Mouse (Mus musculus): ENCODE results near the gene Pdgfb. TPM values are rescaled to one million over a fixed set of nuclear protein-coding genes. Genes with fewer than 3 reads are reported as not detected.

Gene Pdgfb
- polyA plus RNA-seq, 1 experiment from 2014 or later = 5.8 TPM

DNA sequence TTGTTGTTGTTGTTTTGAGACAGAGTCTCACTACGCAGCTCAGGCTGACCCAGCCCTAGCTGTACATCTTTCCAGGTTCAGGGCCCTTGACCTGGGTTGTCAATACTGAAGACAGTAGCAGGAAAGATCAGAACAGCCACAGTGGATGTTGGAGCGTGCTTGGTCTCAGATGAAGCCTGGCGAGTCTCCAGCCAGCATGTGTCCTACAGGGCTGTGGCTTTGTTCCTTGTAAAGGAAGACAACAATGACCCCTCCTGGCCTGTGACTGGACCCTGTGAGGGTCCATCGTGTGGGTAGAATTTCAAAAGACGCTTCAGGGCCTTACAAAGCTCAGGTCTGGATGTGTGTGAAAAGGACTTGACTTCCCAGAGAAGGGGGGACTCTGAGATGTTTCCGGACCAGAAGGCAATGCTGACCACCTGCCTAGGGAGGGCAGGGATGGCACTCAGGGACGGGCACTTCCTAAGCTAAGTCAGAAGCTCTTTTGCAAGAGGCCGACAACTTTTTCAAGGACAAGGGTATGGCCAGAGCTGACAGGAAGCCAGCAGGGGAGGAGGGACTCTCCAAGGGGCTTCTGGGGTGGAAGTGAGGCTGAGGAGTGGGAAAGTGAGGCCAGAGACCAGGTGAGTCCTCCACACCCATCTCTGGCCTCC, 38.7 kb upstream of the Pdgfb start:
- Histone ChIP-seq H3K4me3 (ENCODE audit: low read length) (no peak overlapping the region), H3K4me2 (replicated peaks; ENCODE audit: low read depth, low read length) (no peak overlapping the region), H3K4me1 (ENCODE audit: control insufficient read depth, insufficient read depth, low read length) (no peaks in the 10 kb centered on the region), H3K27ac (ENCODE audit: low read depth, low read length) (no peak overlapping the region), H3K36me3 (ENCODE audit: control insufficient read depth, insufficient read depth, low read length) (no peaks in the 10 kb centered on the region), H3K9ac (ENCODE audit: low read depth, low read length) (no peak overlapping the region), H3K27me3 (ENCODE audit: control insufficient read depth, insufficient read depth, low read length) (no peaks in the 10 kb centered on the region), H3K9me3 (ENCODE audit: control insufficient read depth, low read length) (no peaks in the 10 kb centered on the region)
- WGBS = 78% methylated on average over 8 of the region's 8 CpGs
- ATAC-seq (ENCODE audit: low FRiP score, low TSS enrichment) = no peak

DNA sequence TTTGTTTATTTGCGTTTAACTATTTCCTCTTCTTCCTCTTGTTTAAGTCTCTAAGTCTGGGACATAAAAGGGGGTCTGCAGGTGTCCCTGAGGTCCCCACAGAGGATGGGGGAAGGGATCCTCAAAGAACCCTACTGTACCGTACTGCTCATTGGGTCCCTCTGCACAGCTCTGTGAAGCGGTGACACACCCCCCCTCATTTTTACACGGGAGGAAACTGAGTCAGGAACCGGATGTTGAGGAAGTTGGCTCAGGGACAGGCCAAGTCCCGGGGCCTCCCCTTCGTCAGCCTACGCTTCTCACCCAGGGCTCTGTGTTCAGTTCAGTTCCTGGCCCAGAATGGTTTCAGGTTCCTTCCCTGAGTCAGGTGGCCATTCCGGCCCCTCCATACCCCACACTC, 37.0 kb upstream of the Pdgfb start:
- Histone ChIP-seq H3K4me2 (replicated peaks; ENCODE audit: low read depth, low read length) (no peak overlapping the region), H3K4me3 (ENCODE audit: low read length) (no peak overlapping the region), H3K27me3 (ENCODE audit: control insufficient read depth, insufficient read depth, low read length) (no peaks in the 10 kb centered on the region), H3K9me3 (ENCODE audit: control insufficient read depth, low read length) (no peaks in the 10 kb centered on the region), H3K9ac (ENCODE audit: low read depth, low read length) (no peak overlapping the region), H3K36me3 (ENCODE audit: control insufficient read depth, insufficient read depth, low read length) (no peaks in the 10 kb centered on the region), H3K27ac (ENCODE audit: low read depth, low read length) (no peak overlapping the region), H3K4me1 (ENCODE audit: control insufficient read depth, insufficient read depth, low read length) (no peaks in the 10 kb centered on the region)
- 65% methylated on average over 9 of the region's 9 CpGs for WGBS
- no peak for ATAC-seq (ENCODE audit: low FRiP score, low TSS enrichment)

DNA sequence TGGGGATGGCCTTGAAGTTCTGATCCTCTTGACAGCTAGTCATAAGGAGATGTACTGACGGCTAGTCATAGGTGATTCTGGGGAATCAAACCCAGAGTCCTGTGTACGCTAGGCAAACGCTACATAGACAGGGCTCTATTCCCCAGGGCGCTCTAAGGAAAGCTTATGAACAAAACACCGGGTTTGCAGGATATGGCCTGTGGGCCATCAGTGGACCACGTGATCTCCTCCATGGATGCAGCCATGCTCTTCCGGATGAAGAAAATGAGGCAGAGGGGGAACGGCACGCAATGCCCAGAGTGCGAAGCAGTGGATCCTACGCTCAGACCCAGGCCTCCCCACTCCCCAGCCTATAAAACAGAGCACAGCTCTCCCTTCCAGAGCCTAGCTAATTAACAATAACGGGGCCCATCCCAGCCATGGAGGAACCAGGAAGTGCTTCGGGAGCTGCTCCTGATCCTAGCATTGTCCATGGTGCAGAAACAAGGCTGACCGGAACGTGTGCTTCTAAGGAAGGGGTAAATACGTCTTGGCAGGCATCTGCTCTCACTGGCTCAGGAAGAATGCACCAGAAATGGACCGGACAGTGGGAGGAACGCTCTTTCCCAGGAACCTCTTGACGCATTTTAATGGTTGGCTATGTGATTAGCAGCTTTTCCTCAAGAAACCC, 36.5 kb upstream of the Pdgfb start:
- H3K36me3 ChIP-seq (ENCODE audit: control insufficient read depth, insufficient read depth, low read length) = no peaks in the 10 kb centered on the region
- no peaks in the 10 kb centered on the region for H3K27me3 ChIP-seq (ENCODE audit: control insufficient read depth, insufficient read depth, low read length)
- no peaks in the 10 kb centered on the region for H3K9me3 ChIP-seq (ENCODE audit: control insufficient read depth, low read length)
- H3K4me1 ChIP-seq (ENCODE audit: control insufficient read depth, insufficient read depth, low read length) = no peaks in the 10 kb centered on the region
- H3K4me2 ChIP-seq (replicated peaks; ENCODE audit: low read depth, low read length) = no peak overlapping the region
- no peak overlapping the region for H3K4me3 ChIP-seq (ENCODE audit: low read length)
- no peak for ATAC-seq (ENCODE audit: low FRiP score, low TSS enrichment)
- H3K27ac ChIP-seq (ENCODE audit: low read depth, low read length) = peak overlapping the region; percentile 49
- 73% methylated on average over 19 of the region's 19 CpGs for WGBS
- H3K9ac ChIP-seq (ENCODE audit: low read depth, low read length) = no peak overlapping the region

DNA sequence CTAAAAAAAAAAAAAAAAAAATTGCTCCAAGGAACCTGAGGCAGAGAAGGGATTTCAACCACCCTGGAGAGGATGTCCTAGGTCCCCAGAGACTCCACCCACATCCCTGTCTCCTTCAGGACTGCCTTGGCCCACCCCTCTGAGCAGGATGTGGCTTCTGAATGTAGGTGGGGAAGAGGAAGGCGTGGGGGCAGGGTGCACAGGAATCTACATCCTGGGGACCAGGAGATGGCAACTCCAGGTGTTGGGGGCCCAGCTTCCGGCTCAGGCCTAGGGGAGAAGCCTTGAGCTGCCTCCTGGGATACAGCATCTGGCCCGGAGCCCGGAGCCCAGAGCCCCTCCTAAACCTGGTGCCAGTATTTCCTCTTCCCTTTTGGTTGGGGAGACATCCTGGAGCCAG, 35.3 kb upstream of the Pdgfb start:
- Histone ChIP-seq H3K4me1 (ENCODE audit: control insufficient read depth, insufficient read depth, low read length) (no peaks in the 10 kb centered on the region), H3K4me3 (ENCODE audit: low read length) (no peak overlapping the region), H3K4me2 (replicated peaks; ENCODE audit: low read depth, low read length) (no peak overlapping the region), H3K27me3 (ENCODE audit: control insufficient read depth, insufficient read depth, low read length) (no peaks in the 10 kb centered on the region), H3K36me3 (ENCODE audit: control insufficient read depth, insufficient read depth, low read length) (no peaks in the 10 kb centered on the region), H3K27ac (ENCODE audit: low read depth, low read length) (peak overlapping the region; percentile 37; the same call in 1 of the 2 replicates), H3K9me3 (ENCODE audit: control insufficient read depth, low read length) (peaks cover 6% of the 10 kb centered on the region; the same call in 1 of the 2 replicates), H3K9ac (ENCODE audit: low read depth, low read length) (no peak overlapping the region)
- ATAC-seq (ENCODE audit: low FRiP score, low TSS enrichment) = no peak
- WGBS = 63% methylated on average over 4 of the region's 4 CpGs

DNA sequence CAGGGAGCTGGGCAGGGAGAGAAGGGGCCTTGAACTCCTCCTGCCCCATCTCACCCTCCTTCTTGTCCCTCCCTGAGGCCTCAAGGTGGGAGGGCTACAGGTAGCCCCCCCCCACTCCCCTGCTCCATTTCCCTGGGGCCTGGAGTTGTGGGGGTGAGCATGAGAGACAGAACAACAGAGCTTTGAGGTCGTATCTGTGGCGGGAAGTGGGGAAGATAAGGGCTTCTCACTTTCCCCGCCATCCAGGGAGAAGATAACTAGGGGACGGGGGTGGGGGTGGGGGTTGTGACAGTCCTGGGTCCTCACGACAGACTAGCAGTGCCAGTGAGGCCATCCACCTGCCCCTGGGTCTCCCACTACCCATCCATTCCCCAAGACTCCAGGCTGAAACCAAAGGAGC, 33.2 kb upstream of the Pdgfb start:
- no peak overlapping the region for H3K4me2 ChIP-seq (replicated peaks; ENCODE audit: low read depth, low read length)
- H3K9ac ChIP-seq (ENCODE audit: low read depth, low read length) = no peak overlapping the region
- 44% methylated on average over 5 of the region's 5 CpGs for WGBS
- no peaks in the 10 kb centered on the region for H3K4me1 ChIP-seq (ENCODE audit: control insufficient read depth, insufficient read depth, low read length)
- H3K9me3 ChIP-seq (ENCODE audit: control insufficient read depth, low read length) = peaks cover 6% of the 10 kb centered on the region; the same call in 1 of the 2 replicates
- H3K36me3 ChIP-seq (ENCODE audit: control insufficient read depth, insufficient read depth, low read length) = no peaks in the 10 kb centered on the region
- no peak overlapping the region for H3K4me3 ChIP-seq (ENCODE audit: low read length)
- no peaks in the 10 kb centered on the region for H3K27me3 ChIP-seq (ENCODE audit: control insufficient read depth, insufficient read depth, low read length)
- no peak overlapping the region for H3K27ac ChIP-seq (ENCODE audit: low read depth, low read length)
- ATAC-seq (ENCODE audit: low FRiP score, low TSS enrichment) = no peak

DNA sequence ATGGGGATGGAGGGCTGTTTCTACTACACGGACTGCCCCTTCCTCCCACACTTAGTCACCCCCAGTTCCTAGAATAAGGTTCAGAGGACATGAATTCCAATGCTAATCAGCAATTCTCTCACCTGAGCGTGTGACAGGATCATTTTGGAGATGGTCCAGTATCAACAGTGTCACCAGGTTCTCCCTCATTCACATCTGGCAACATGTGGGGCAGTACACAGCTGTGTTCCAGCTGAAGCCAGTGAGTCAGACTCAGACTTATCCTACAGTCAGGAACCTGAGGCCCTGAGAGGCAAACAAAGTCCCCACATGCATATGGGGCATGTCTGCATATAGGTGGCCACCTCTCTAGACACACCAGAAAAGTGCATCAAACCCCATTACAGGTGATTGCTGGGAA, 32.5 kb upstream of the Pdgfb start:
- WGBS = 44% methylated on average over 2 of the region's 2 CpGs

DNA sequence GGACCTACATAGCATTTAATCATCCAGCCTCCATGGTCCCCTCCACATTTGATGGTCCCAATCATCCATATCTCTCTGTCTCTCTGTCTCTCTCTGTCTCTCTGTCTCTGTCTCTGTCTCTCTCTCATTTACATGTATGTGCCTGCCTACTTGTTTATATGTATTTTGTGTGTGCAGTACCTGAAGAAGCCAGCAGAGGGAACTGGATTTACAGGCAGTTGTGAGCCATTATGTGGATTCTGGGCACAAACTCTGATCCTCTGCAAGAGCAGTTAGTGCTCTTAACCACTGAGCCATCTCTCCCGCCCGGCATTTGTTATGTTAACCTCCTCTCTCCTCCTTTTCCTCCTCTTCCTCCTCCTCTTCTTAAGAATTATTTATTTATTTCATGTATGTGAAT, 31.0 kb upstream of the Pdgfb start:
- no peak for ATAC-seq (ENCODE audit: low FRiP score, low TSS enrichment)
- Histone ChIP-seq H3K9ac (ENCODE audit: low read depth, low read length) (no peak overlapping the region), H3K27me3 (ENCODE audit: control insufficient read depth, insufficient read depth, low read length) (no peaks in the 10 kb centered on the region), H3K9me3 (ENCODE audit: control insufficient read depth, low read length) (peaks cover 6% of the 10 kb centered on the region; the same call in 1 of the 2 replicates), H3K27ac (ENCODE audit: low read depth, low read length) (no peak overlapping the region), H3K36me3 (ENCODE audit: control insufficient read depth, insufficient read depth, low read length) (no peaks in the 10 kb centered on the region), H3K4me3 (ENCODE audit: low read length) (no peak overlapping the region), H3K4me1 (ENCODE audit: control insufficient read depth, insufficient read depth, low read length) (no peaks in the 10 kb centered on the region), H3K4me2 (replicated peaks; ENCODE audit: low read depth, low read length) (no peak overlapping the region)
- 95% methylated on average over 2 of the region's 2 CpGs for WGBS

More for the DNA sequence above, 32.5 kb upstream of the Pdgfb start:
- Histone ChIP-seq H3K27me3 (ENCODE audit: control insufficient read depth, insufficient read depth, low read length) (no peaks in the 10 kb centered on the region), H3K9me3 (ENCODE audit: control insufficient read depth, low read length) (peaks cover 6% of the 10 kb centered on the region; the same call in 1 of the 2 replicates), H3K27ac (ENCODE audit: low read depth, low read length) (no peak overlapping the region), H3K9ac (ENCODE audit: low read depth, low read length) (no peak overlapping the region), H3K4me1 (ENCODE audit: control insufficient read depth, insufficient read depth, low read length) (no peaks in the 10 kb centered on the region), H3K4me2 (replicated peaks; ENCODE audit: low read depth, low read length) (no peak overlapping the region), H3K36me3 (ENCODE audit: control insufficient read depth, insufficient read depth, low read length) (no peaks in the 10 kb centered on the region), H3K4me3 (ENCODE audit: low read length) (no peak overlapping the region)
- no peak for ATAC-seq (ENCODE audit: low FRiP score, low TSS enrichment)

DNA sequence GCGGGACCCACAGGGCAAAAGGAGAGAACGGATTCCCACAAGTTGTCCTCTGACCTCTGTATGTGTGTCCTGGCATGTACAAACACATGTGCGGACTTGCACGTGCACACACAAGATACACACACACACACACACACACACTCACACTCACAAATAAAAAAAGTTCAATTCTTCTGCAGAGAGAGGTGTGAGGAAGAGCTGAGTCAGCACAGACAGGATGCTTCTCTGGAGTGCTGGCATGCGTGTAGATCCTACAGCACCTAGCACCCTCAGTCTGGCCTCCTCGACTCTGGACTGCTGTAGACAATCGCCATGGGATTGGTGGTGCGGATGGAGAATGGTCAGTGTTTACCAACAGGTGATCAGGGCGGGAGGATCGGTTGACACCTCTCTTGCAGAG, 29.5 kb upstream of the Pdgfb start:
- 89% methylated on average over 10 of the region's 10 CpGs for WGBS
- Histone ChIP-seq H3K4me3 (ENCODE audit: low read length) (no peak overlapping the region), H3K27me3 (ENCODE audit: control insufficient read depth, insufficient read depth, low read length) (no peaks in the 10 kb centered on the region), H3K27ac (ENCODE audit: low read depth, low read length) (no peak overlapping the region), H3K9ac (ENCODE audit: low read depth, low read length) (no peak overlapping the region), H3K4me2 (replicated peaks; ENCODE audit: low read depth, low read length) (no peak overlapping the region), H3K36me3 (ENCODE audit: control insufficient read depth, insufficient read depth, low read length) (no peaks in the 10 kb centered on the region), H3K9me3 (ENCODE audit: control insufficient read depth, low read length) (peaks cover 6% of the 10 kb centered on the region; the same call in 1 of the 2 replicates), H3K4me1 (ENCODE audit: control insufficient read depth, insufficient read depth, low read length) (no peaks in the 10 kb centered on the region)
- no peak for ATAC-seq (ENCODE audit: low FRiP score, low TSS enrichment)

DNA sequence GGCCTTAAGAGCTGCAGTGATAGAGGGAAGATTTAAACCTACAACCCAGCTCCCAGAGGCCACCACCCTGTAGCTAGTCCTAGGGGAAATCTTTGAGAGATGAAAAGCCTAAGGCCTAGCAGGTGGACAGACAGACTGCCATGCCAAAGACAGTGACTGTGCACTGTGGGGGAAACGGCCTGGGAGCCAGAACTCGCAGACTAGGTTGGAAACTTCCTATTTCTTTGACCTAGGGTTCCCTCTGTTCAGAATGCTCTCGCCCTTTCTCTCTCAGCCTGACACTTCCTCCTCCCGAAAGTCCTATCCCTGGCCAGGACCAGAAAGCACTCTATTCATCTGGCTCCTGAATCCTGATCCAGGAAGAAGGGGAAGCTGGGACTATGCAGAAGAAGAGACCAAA, 27.4 kb upstream of the Pdgfb start:
- ATAC-seq (ENCODE audit: low FRiP score, low TSS enrichment) = no peak

More for the DNA sequence above, 27.4 kb upstream of the Pdgfb start:
- Histone ChIP-seq H3K36me3 (ENCODE audit: control insufficient read depth, insufficient read depth, low read length) (no peaks in the 10 kb centered on the region), H3K4me3 (ENCODE audit: low read length) (no peak overlapping the region), H3K27ac (ENCODE audit: low read depth, low read length) (no peak overlapping the region), H3K4me1 (ENCODE audit: control insufficient read depth, insufficient read depth, low read length) (no peaks in the 10 kb centered on the region), H3K4me2 (replicated peaks; ENCODE audit: low read depth, low read length) (no peak overlapping the region), H3K9ac (ENCODE audit: low read depth, low read length) (no peak overlapping the region), H3K27me3 (ENCODE audit: control insufficient read depth, insufficient read depth, low read length) (no peaks in the 10 kb centered on the region), H3K9me3 (ENCODE audit: control insufficient read depth, low read length) (peaks cover 6% of the 10 kb centered on the region; the same call in 1 of the 2 replicates)
- WGBS = 63% methylated on average over 4 of the region's 4 CpGs
